Mouse (Mus musculus): ENCODE results near the gene Wipi1. TPM values are rescaled to one million over a fixed set of nuclear protein-coding genes. Genes with fewer than 3 reads are reported as not detected.

The Wipi1 gene
- polyA plus RNA-seq, 1 experiment = not detected

- TF ChIP-seq CTCF (IDR thresholded peaks at IDR 0.05; ENCODE audit: insufficient read depth, low read depth, low read length) (no peak), POLR2A (IDR thresholded peaks at IDR 0.05; ENCODE audit: insufficient read depth, low read depth, low read length) (no peak)
These were observed 66.5 kb downstream of the Wipi1 start for GRCm38 (mm10) chr11:109545265-109545664.

DNA sequence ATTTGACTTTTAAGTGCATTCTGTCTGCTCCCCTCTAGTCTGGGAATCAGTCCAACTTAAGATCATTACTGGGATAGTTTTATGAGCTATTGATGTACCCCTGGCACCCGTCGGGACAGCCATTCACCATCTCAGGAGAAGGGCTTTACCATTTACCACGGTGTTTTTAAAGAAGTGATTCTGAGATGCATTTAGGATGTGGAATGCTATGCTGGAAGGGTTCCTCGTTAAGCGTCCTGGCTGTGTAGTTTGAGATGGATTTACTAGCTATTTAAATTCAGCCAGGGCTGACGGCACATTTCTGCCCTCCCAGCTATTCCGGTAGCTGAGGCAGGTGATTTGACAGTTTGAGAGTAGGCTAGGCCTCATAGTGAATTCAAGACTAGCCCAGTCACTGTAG, 67.3 kb downstream of the Wipi1 start:
- 62% methylated on average over 7 of the region's 7 CpGs for WGBS
- Histone ChIP-seq H3K27ac (ENCODE audit: insufficient read depth, low read depth, low read length) (no peak overlapping the region), H3K4me1 (ENCODE audit: control insufficient read depth, insufficient read depth, low read length) (peaks cover 5% of the 10 kb centered on the region), H3K4me3 (ENCODE audit: insufficient read depth, low read depth, low read length) (no peak overlapping the region)
- TF ChIP-seq POLR2A (IDR thresholded peaks at IDR 0.05; ENCODE audit: insufficient read depth, low read depth, low read length) (no peak), CTCF (IDR thresholded peaks at IDR 0.05; ENCODE audit: insufficient read depth, low read depth, low read length) (no peak)

More at GRCm38 (mm10) chr11:109545265-109545664, 66.5 kb downstream of the Wipi1 start:
- H3K4me3 ChIP-seq (ENCODE audit: insufficient read depth, low read depth, low read length) = no peak overlapping the region
- H3K4me1 ChIP-seq (ENCODE audit: control insufficient read depth, insufficient read depth, low read length) = peaks cover 7% of the 10 kb centered on the region
- 81% methylated on average over 7 of the region's 7 CpGs for WGBS
- H3K27ac ChIP-seq (ENCODE audit: insufficient read depth, low read depth, low read length) = no peak overlapping the region

DNA sequence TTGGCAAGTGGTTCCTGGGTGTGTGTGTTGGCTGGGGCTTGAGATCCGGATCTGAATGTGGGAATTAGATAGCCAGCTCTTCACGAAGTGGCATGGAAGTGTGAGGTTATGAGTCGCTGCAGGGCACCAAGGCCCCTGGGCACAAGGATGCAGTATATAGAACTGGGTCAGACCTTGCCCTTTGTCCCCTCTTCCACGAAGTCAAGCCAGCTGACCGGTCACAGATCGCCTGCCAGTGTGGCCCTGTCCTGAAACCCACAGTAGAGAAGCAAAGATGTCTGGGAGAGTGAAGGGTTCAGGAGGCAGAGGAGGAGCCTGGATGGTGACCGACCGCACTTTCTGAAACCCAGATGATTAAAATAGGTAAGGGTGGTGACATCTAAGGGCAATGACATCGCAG, 68.3 kb downstream of the Wipi1 start:
- no peak overlapping the region for H3K27ac ChIP-seq (ENCODE audit: insufficient read depth, low read depth, low read length)
- peaks cover 5% of the 10 kb centered on the region for H3K4me1 ChIP-seq (ENCODE audit: control insufficient read depth, insufficient read depth, low read length)
- H3K4me3 ChIP-seq (ENCODE audit: insufficient read depth, low read depth, low read length) = no peak overlapping the region
- no peak for TF ChIP-seq POLR2A (IDR thresholded peaks at IDR 0.05; ENCODE audit: insufficient read depth, low read depth, low read length)
- no peak for TF ChIP-seq CTCF (IDR thresholded peaks at IDR 0.05; ENCODE audit: insufficient read depth, low read depth, low read length)
- 86% methylated on average over 9 of the region's 9 CpGs for WGBS

DNA sequence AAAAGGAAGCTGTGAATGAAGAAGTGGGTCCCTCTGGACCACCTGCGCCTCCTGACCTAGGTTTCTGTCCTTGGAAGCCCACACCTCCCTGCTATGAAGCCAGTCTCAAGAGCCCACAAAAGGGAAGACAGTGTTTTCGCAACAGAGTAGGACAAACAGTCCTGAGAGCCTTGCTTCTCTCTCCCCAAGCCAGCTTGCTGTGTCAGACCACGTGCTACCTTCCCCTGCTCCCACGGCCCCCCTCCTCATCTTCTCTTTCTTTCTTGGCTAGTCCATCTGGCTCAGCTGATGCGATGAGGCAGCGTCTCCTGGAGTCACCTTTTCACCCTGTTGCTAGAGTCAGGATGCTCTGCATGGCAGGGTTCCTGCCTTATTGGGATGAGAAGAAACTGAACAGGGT, 72.5 kb downstream of the Wipi1 start:
- Histone ChIP-seq H3K4me3 (ENCODE audit: insufficient read depth, low read depth, low read length) (no peak overlapping the region), H3K27ac (ENCODE audit: insufficient read depth, low read depth, low read length) (no peak overlapping the region), H3K4me1 (ENCODE audit: control insufficient read depth, insufficient read depth, low read length) (no peaks in the 10 kb centered on the region)
- TF ChIP-seq POLR2A (IDR thresholded peaks at IDR 0.05; ENCODE audit: insufficient read depth, low read depth, low read length) (no peak), CTCF (IDR thresholded peaks at IDR 0.05; ENCODE audit: insufficient read depth, low read depth, low read length) (no peak)
- WGBS = 60% methylated on average over 6 of the region's 6 CpGs

DNA sequence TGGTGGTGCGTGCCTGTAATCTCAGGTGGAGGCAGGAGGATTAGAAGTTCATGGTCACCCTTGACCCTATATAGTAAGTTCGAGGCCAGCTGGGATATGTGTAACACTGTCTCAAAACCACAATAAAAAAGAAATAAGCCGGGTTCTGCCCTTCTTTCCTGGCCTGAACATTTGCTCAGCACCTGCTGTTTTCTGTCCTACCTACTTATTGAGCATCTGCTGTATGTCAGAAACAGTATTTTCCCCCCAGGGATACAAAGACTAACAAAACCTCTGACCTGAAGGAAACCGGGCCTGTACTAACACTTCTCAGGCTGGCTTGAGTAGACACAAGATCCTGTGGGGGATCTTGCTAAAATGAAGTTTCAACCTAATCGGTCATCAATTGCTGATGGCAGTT, 74.8 kb downstream of the Wipi1 start:
- 89% methylated on average over 5 of the region's 5 CpGs for WGBS

DNA sequence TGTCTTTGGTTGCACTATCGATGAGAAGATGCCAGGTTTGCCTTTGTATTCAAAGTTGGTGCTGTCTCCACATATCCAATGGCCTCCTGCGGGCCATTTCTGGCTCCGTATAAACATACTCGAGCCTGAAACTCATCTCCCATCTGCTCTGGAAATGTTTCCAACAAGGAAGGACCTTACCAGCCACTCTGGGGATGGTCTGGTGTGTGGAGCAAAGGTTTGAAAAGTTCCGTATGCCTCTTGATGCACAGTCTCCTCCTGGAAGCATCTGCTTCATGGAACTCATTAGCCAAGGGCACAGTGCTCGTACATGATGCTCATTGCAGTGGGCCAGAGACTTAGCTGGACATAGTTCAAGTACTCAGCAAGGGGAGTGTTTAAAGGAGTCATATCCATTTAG, 75.8 kb downstream of the Wipi1 start:
- WGBS = 92% methylated on average over 6 of the region's 6 CpGs
- no peak overlapping the region for H3K27ac ChIP-seq (ENCODE audit: insufficient read depth, low read depth, low read length)
- no peak for TF ChIP-seq CTCF (IDR thresholded peaks at IDR 0.05; ENCODE audit: insufficient read depth, low read depth, low read length)
- TF ChIP-seq POLR2A (IDR thresholded peaks at IDR 0.05; ENCODE audit: insufficient read depth, low read depth, low read length) = no peak
- H3K4me3 ChIP-seq (ENCODE audit: insufficient read depth, low read depth, low read length) = no peak overlapping the region
- H3K4me1 ChIP-seq (ENCODE audit: control insufficient read depth, insufficient read depth, low read length) = no peaks in the 10 kb centered on the region

More for the DNA sequence above, 74.8 kb downstream of the Wipi1 start:
- TF ChIP-seq CTCF (IDR thresholded peaks at IDR 0.05; ENCODE audit: insufficient read depth, low read depth, low read length) = no peak
- no peak for TF ChIP-seq POLR2A (IDR thresholded peaks at IDR 0.05; ENCODE audit: insufficient read depth, low read depth, low read length)
- Histone ChIP-seq H3K4me1 (ENCODE audit: control insufficient read depth, insufficient read depth, low read length) (no peaks in the 10 kb centered on the region), H3K27ac (ENCODE audit: insufficient read depth, low read depth, low read length) (no peak overlapping the region), H3K4me3 (ENCODE audit: insufficient read depth, low read depth, low read length) (no peak overlapping the region)

DNA sequence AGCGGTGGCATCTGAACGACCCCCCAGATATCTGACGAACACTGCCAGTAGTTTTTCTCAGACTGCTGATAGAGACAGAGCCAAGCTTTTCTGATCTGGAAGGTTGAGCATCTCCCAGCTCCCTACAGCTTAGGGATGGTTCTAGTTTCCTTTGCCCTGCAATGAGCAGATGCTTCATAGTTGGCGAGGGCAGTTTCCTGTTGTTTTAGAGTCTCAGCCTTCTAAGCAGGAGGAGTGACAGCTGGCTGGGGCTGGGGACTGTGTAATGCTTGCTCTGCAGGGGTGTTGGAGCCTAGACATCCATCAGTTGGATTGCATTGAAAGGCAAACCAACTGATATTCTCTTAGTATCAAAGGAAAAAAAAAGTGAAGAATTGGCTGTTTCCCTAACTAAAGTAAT, 81.7 kb downstream of the Wipi1 start:
- Histone ChIP-seq H3K27ac (ENCODE audit: insufficient read depth, low read depth, low read length) (no peak overlapping the region), H3K4me3 (ENCODE audit: insufficient read depth, low read depth, low read length) (no peak overlapping the region), H3K4me1 (ENCODE audit: control insufficient read depth, insufficient read depth, low read length) (no peaks in the 10 kb centered on the region)
- TF ChIP-seq POLR2A (IDR thresholded peaks at IDR 0.05; ENCODE audit: insufficient read depth, low read depth, low read length) = no peak
- TF ChIP-seq CTCF (IDR thresholded peaks at IDR 0.05; ENCODE audit: insufficient read depth, low read depth, low read length) = no peak
- whole genome bisulfite sequencing = 82% methylated on average over 4 of the region's 4 CpGs

DNA sequence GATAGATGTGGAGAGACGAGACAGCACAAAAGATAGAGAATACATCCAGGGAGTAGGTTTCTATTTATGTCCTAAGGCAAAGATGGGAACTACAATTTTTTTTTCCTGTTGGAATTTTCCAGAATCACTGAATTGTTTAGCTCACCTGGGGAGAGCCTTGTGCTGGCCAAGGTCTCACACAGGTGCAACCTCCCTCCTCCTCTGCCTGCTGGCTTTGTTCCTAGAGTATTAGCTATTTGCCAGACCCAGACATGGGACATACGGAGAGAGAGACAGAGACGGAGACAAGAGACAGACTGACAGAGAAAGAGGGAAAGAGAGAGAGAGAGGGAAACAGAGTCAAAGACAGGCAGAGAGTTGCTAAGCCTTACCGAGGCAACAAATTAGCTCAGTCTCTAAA, 86.2 kb downstream of the Wipi1 start:
- no peak for TF ChIP-seq CTCF (IDR thresholded peaks at IDR 0.05; ENCODE audit: insufficient read depth, low read depth, low read length)
- no peak for TF ChIP-seq POLR2A (IDR thresholded peaks at IDR 0.05; ENCODE audit: insufficient read depth, low read depth, low read length)
- WGBS = 86% methylated on average over 4 of the region's 4 CpGs
- Histone ChIP-seq H3K4me1 (ENCODE audit: control insufficient read depth, insufficient read depth, low read length) (no peaks in the 10 kb centered on the region), H3K4me3 (ENCODE audit: insufficient read depth, low read depth, low read length) (no peak overlapping the region), H3K27ac (ENCODE audit: insufficient read depth, low read depth, low read length) (no peak overlapping the region)

GRCm38 (mm10) chr11:109524869-109525268, 86.9 kb downstream of the Wipi1 start:
- no peak for TF ChIP-seq POLR2A (IDR thresholded peaks at IDR 0.05; ENCODE audit: insufficient read depth, low read depth, low read length)
- no peak for TF ChIP-seq CTCF (IDR thresholded peaks at IDR 0.05; ENCODE audit: insufficient read depth, low read depth, low read length)
- no peak overlapping the region for H3K4me3 ChIP-seq (ENCODE audit: insufficient read depth, low read depth, low read length)
- 86% methylated on average over 5 of the region's 5 CpGs for WGBS
- no peaks in the 10 kb centered on the region for H3K4me1 ChIP-seq (ENCODE audit: control insufficient read depth, insufficient read depth, low read length)
- no peak overlapping the region for H3K27ac ChIP-seq (ENCODE audit: insufficient read depth, low read depth, low read length)

Other genes with a start within 250 kb of the Wipi1 start
- gene Gna13, start 249.1 kb downstream of the Wipi1 start, polyA plus RNA-seq (2012; ENCODE audit: insufficient read depth, insufficient read length, low replicate concordance, missing spikeins) = not detected in 2 replicates
- not detected in 2 replicates for gene 9930022D16Rik, start 198.1 kb downstream of the Wipi1 start, polyA plus RNA-seq (2012; ENCODE audit: insufficient read depth, insufficient read length, low replicate concordance, missing spikeins)
- not detected in 2 replicates for gene Amz2, start 186.0 kb downstream of the Wipi1 start, polyA plus RNA-seq (2012; ENCODE audit: insufficient read depth, insufficient read length, low replicate concordance, missing spikeins)
- not detected in 2 replicates for gene Arsg, start 138.6 kb downstream of the Wipi1 start, polyA plus RNA-seq (2012; ENCODE audit: insufficient read depth, insufficient read length, low replicate concordance, missing spikeins)
- gene Slc16a6, start 138.4 kb downstream of the Wipi1 start, polyA plus RNA-seq (2012; ENCODE audit: insufficient read depth, insufficient read length, low replicate concordance, missing spikeins) = not detected in 2 replicates
- gene Prkar1a, start 37.4 kb upstream of the Wipi1 start, polyA plus RNA-seq (2012; ENCODE audit: insufficient read depth, insufficient read length, low replicate concordance, missing spikeins) = 228 and 397 TPM in 2 replicates
- gene Fam20a, start 110.3 kb upstream of the Wipi1 start, polyA plus RNA-seq (2012; ENCODE audit: insufficient read depth, insufficient read length, low replicate concordance, missing spikeins) = not detected in 2 replicates
- gene 1700012B07Rik, start 216.1 kb upstream of the Wipi1 start, polyA plus RNA-seq (2012; ENCODE audit: insufficient read depth, insufficient read length, low replicate concordance, missing spikeins) = not detected in 2 replicates

Data from olfactory bulb, adult 2 months (tissue).